Mouse (Mus musculus) lung, adult 2 months (tissue): ENCODE results near the gene Pheta2.

Source experiments
- CTCF ChIP-seq: fragments of 200-500 bp; IDR thresholded peaks from 2 replicates; pipeline ENCODE4 v1.5.1; 2011; ENCODE audit warnings: mild to moderate bottlenecking, low read length, control low read depth; ENCODE audit not compliant: insufficient read depth
- POLR2A ChIP-seq: fragments of 200-500 bp; IDR thresholded peaks from 2 replicates; pipeline ENCODE4 v1.6.1; 2011; ENCODE audit warnings: low read depth, mild to moderate bottlenecking, control low read depth, low read length, borderline replicate concordance; ENCODE audit errors: extremely low read depth

GRCm38 (mm10) chr15:82377701-82378100 lies 39.0 kb downstream of the Pheta2 start:
- TF ChIP-seq CTCF: no peak
- no peak for TF ChIP-seq POLR2A
